Mouse (Mus musculus) heart, postnatal 0 days (tissue): Measurements from ENCODE around the gene Arg1. TPM values are rescaled to one million over a fixed set of nuclear protein-coding genes. Genes with fewer than 3 reads are reported as not detected.

ENCODE experiments used
- ATAC-seq: fragments of 200-750 bp; cut with Nextera tagmentation; 2 replicates; pipeline ENCODE4 v1.8.0; 2017; ENCODE audit warnings: low read depth, moderate number of reproducible peaks, moderate library complexity; ENCODE audit not compliant: insufficient read depth
- DNase-seq: peaks from one replicate; pipeline ENCODE4 v3.0.0-alpha.2; 2016; ENCODE audit warnings: low spot score
- H3K27ac ChIP-seq: fragments of 300-500 bp; sonication (generic); 2 replicates; pipeline ENCODE4 v1.5.1; 2014; ENCODE audit warnings: low read depth, mild to moderate bottlenecking
- H3K27me3 ChIP-seq: fragments of 300-500 bp; sonication (generic); 2 replicates; pipeline ENCODE4 v1.6.1; 2014; ENCODE audit warnings: low read length, mixed read lengths; ENCODE audit not compliant: control insufficient read depth, insufficient read depth
- H3K36me3 ChIP-seq: fragments of 300-500 bp; sonication (generic); replicated peaks from 2 replicates; pipeline ENCODE4 v1.6.1; 2014; ENCODE audit warnings: low read length, mixed read lengths; ENCODE audit not compliant: control insufficient read depth, insufficient read depth
- H3K4me1 ChIP-seq: fragments of 300-500 bp; sonication (generic); 2 replicates; pipeline ENCODE4 v1.6.1; 2014; ENCODE audit warnings: antibody characterized with exemption; ENCODE audit not compliant: control insufficient read depth, insufficient read depth
- H3K4me2 ChIP-seq: fragments of 300-500 bp; sonication (generic); 2 replicates; pipeline ENCODE4 v1.6.1; 2014; ENCODE audit warnings: low read depth, mild to moderate bottlenecking, low read length, moderate library complexity
- H3K4me3 ChIP-seq: fragments of 300-500 bp; sonication (generic); 2 replicates; pipeline ENCODE4 v1.5.1; 2014; ENCODE audit warnings: low read depth, low read length
- H3K9ac ChIP-seq: fragments of 300-500 bp; sonication (generic); replicated peaks from 2 replicates; pipeline ENCODE4 v1.6.1; 2014; ENCODE audit warnings: low read depth, low read length, mixed read lengths
- H3K9me3 ChIP-seq: fragments of 300-500 bp; sonication (generic); replicated peaks from 2 replicates; pipeline ENCODE4 v1.6.1; 2016; ENCODE audit warnings: low read length; ENCODE audit not compliant: control insufficient read depth
- CTCF ChIP-seq: IDR thresholded peaks from 2 replicates; pipeline ENCODE4 v1.5.1; 2016; ENCODE audit warnings: antibody characterized with exemption, control low read depth, low read depth
- EP300 ChIP-seq: IDR thresholded peaks from 2 replicates; pipeline ENCODE4 v1.6.1; 2016; ENCODE audit warnings: antibody characterized with exemption, low read depth
- WGBS: fragments of 180-500 bp; shearing (Covaris S2); extraction: QIAGEN DNeasy Blood & Tissue Kit; methylation state at CpG from one replicate; pipeline ENCODE4 v1.1.7; 2014; 5-methylcytosine and 5-hydroxymethylcytosine counted together
- polyA plus RNA-seq: library from polyadenylated mRNA; unstranded; fragments of >200 nt; fragmentation: Nextera tagmentation; extraction: Ambion mirVana; gene quantifications from 2 replicates; pipeline ENCODE4 v1.2.1, GENCODE M21; 2015
- total RNA-seq: library from RNA; depleted of rRNA; stranded (reverse); fragments of >200 nt; gene quantifications from 2 replicates; pipeline ENCODE4 v1.2.3, GENCODE M21; 2014; ENCODE audit warnings: low replicate concordance; rRNA removed

Arg1 gene
- total RNA-seq = 1.1 and 3.5 TPM in 2 replicates
- polyA plus RNA-seq = 0.23 and 0.27 TPM in 2 replicates

DNA sequence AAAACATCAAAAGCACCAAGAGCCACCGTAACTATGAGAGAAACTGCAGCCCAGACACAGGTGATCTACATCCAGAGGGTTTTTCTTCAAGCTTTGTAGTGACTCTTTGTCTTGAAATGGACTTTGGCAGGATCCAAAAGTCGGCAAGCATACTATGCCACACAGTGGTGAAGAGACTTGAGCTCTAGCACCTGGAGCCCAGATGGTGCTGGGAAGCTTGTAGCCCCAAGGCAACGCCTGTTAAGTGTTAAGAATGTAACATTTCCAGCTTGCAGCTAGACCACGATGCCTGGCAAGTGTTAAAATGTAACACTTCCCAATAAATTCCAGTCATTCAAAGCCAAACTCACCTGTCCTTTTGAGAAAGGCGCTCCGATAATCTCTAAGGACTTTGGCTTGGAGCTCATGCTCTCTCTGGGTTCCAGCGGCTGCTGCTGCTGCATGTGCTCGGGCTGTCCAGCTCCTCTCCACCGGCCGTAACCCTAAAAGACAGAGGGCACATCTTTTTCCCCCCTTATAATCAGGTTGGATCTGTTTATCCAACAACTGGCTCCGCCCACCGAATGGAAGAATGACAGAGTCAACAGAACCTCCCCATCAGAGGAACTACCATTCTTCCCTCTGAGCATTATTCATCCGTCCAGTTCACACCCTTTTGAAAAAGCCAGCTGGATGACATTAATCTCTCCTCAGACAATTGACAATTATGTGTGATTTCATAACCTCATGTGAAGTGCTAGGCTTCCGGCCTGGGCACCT lies at the start of gene Arg1:
Arg1 (minus strand) TSS at position 523 of the 759 bp plus-strand sequence.
- Histone ChIP-seq H3K36me3 (no peaks in the 10 kb centered on the region), H3K4me1 (peaks cover 4% of the 10 kb centered on the region), H3K4me2 (peak within 1 kb of the TSS; percentile 47), H3K9ac (no peak within 1 kb of the TSS), H3K27me3 (no peaks in the 10 kb centered on the region), H3K9me3 (no peaks in the 10 kb centered on the region), H3K4me3 (peak within 1 kb of the TSS; percentile 24; the same call in 1 of the 2 replicates), H3K27ac (no peak within 1 kb of the TSS)
- no peak for TF ChIP-seq CTCF
- no peak for TF ChIP-seq EP300
- no peak for DNase-seq
- WGBS = 61% methylated on average over 14 of the region's 14 CpGs
- no peak for ATAC-seq

DNA sequence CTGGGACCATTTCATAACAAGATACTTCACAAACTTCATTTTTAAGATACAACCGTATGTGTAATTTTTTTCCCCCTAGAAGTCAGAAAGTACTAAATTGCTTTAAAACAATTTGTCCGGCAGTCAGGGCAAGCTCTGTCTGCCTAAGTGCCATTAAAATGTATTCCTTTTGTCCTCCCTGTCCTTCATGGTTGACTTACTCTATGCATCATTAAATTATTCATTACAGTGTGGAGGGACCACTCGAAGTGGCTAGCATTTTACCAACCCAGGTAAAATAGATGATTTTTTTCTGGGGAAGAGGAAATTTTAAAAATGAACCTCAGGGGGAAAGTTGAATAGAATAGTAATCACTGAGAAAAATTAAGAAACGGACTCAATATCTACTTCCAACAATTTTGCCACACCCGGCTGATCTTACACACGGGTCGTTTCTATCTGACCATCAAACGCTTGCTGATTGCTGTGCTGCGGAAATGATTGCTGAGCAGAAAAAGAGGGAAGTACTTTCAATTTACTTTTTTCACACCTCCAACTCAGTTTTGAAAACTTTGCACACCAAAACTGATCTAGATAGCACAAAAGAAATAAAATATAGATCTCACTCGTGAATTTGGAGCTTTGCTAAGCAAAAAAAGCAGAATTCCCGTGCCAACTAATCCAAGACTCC lies 46.7 kb upstream of the Arg1 start:
- 88% methylated on average over 11 of the region's 11 CpGs for WGBS
- no peak overlapping the region for H3K4me3 ChIP-seq
- H3K9ac ChIP-seq = no peak overlapping the region
- no peak overlapping the region for H3K4me2 ChIP-seq
- H3K27me3 ChIP-seq = no peaks in the 10 kb centered on the region
- TF ChIP-seq EP300 = no peak
- TF ChIP-seq CTCF = no peak
- no peaks in the 10 kb centered on the region for H3K4me1 ChIP-seq
- H3K9me3 ChIP-seq = no peaks in the 10 kb centered on the region
- DNase-seq (no peak), ATAC-seq (no peak)
- H3K36me3 ChIP-seq = no peaks in the 10 kb centered on the region
- no peak overlapping the region for H3K27ac ChIP-seq

DNA sequence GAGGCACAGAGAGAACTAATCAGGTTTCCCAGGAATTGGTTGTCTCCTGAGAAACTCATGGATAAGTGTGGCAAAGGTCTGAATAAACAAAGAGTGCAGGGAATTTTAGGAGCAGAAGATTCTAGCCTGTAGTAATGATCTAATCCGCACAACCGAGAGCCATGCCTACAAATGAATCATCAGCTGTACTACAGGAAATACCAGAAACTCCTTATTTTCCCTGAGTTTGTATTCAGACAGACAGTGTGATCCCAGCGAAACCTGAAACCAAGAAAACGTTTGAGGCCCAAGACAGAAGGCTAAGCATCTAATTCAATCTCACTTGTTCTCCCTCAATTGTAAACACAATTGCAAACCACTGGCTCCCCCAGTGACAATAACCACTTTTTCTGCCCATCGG lies 46.1 kb upstream of the Arg1 start:
- DNase-seq = peak; percentile 13
- Histone ChIP-seq H3K9ac (no peak overlapping the region), H3K4me3 (no peak overlapping the region), H3K27ac (peak overlapping the region; percentile 58; the same call in 1 of the 2 replicates), H3K4me2 (no peak overlapping the region), H3K9me3 (no peaks in the 10 kb centered on the region), H3K27me3 (no peaks in the 10 kb centered on the region), H3K4me1 (no peaks in the 10 kb centered on the region), H3K36me3 (no peaks in the 10 kb centered on the region)
- TF ChIP-seq CTCF (no peak), EP300 (no peak)
- 50% methylated on average over 5 of the region's 5 CpGs for WGBS
- no peak; the same call in 1 of the 2 replicates for ATAC-seq

DNA sequence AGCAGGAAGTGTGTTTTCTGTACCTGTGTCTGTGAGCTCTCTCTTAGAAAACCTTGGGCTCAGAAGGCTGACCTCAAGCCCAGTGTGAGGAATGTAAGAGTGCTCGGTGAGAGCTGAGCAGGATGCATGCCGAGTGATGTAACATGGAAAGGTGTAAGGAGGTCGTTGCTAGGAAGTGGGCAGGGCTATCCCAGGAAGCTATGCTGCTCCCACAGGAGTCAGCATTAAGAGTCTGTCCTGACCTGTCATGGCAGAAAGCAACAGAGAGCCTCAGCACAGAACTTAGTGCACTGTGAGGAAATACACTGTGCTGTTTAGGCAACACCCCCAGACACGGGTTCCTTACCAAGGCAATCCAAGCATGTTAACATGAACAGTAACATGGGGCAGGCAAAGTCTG lies 45.6 kb upstream of the Arg1 start:
- Histone ChIP-seq H3K27me3 (no peaks in the 10 kb centered on the region), H3K4me2 (no peak overlapping the region), H3K27ac (peak overlapping the region; percentile 58; the same call in 1 of the 2 replicates), H3K9ac (no peak overlapping the region), H3K9me3 (no peaks in the 10 kb centered on the region), H3K4me1 (no peaks in the 10 kb centered on the region), H3K4me3 (no peak overlapping the region), H3K36me3 (no peaks in the 10 kb centered on the region)
- DNase-seq (no peak), ATAC-seq (no peak; the same call in 1 of the 2 replicates)
- no peak for TF ChIP-seq CTCF
- TF ChIP-seq EP300 = no peak
- 28% methylated on average over 4 of the region's 4 CpGs for WGBS

DNA sequence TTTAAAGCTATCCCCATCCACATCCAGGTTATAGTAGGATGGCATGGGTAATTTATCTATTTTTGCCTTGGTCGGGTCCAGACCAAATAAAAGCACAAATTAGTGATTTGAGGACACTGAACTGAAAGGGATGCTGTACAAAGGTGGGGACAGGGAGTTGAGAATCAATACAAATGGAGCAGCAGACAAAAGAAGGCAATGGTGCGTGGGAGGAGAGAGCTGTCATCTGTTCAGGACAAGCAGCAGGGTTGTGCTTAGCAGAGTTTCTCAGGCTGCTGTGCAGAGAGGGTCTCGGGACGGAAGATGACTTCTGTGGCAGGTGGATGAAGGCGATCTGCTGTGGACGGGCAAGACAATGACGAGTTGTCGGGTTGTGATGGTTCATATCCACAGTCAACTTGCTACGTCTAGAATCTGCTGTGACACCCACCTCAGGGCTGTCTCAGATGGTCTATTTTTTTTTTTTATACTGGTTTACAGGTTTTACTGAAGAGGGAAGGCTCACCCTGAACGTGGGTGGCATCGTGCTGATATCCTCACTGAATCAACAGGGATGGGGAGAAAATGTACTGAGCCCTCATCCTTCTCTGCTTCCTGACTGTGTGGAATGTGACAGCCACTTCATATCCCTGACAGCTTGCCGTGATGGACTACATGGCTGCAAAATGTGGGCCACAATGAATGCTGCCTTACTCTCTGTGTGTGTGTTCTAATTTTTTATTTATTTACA lies 38.7 kb upstream of the Arg1 start:
- TF ChIP-seq EP300 (no peak), CTCF (no peak)
- 65% methylated on average over 12 of the region's 12 CpGs for WGBS

More for the DNA sequence above, 38.7 kb upstream of the Arg1 start:
- H3K27me3 ChIP-seq = no peaks in the 10 kb centered on the region
- ATAC-seq (no peak), DNase-seq (no peak)
- no peaks in the 10 kb centered on the region for H3K9me3 ChIP-seq
- H3K4me1 ChIP-seq = no peaks in the 10 kb centered on the region
- no peak overlapping the region for H3K27ac ChIP-seq
- H3K9ac ChIP-seq = no peak overlapping the region
- H3K4me2 ChIP-seq = no peak overlapping the region
- H3K4me3 ChIP-seq = no peak overlapping the region
- H3K36me3 ChIP-seq = no peaks in the 10 kb centered on the region
